Mouse (Mus musculus): Measurements from ENCODE around the gene Paics. TPM values are rescaled to one million over a fixed set of nuclear protein-coding genes. Genes with fewer than 3 reads are reported as not detected.

Paics gene
- polyA plus RNA-seq (2017; shearing (Covaris generic)): 100 to 1,000 TPM; 128 to 143 TPM

GRCm38 (mm10) chr5:76951106-76952027 lies at the start of gene Paics, which contains the start of gene Ppat:
Gene Paics (plus strand): TSS chr5:76951307.
Gene Ppat (minus strand): TSS chr5:76951578.

DNA sequence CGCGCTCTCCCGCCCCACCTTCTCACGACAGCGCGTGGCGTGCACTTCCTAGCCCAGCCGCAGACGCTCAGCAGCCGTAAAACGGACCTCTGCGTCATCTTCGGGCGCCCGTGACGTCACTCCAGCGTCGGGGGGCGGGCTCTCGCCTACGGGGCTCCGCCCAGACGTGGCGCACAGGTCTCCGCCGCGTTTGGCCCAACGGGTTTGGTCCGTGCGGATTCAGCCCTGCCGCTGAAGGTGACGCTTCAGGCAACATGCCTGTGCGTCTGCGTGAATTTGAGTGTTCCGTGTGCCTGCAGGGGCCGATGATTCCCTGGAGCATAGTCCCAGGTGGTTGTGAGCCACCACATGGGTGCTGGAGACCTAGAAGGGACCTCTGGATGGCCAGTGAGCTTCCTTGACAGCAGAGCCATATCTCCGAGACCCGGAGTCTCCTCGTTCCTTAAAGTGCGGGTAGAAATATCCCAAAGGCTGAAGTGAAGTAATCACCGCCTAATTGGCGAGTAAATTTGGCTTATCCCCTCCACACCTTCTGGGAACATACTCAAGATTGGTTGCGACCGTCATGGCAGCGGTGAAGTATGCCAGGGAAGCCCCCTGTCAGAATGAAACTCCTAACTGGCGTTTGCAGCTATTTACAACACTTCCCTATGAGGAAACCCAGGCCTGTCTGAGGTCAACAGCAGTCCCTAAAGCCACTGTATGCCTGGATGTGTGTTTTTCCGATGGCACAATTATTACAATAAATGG lies 45.5 kb upstream of the Paics start, which contains the start of gene Aasdh:
Aasdh (minus strand) TSS at position 110 of the 750 bp plus-strand sequence.

GRCm38 (mm10) chr5:76974554-76975285 lies 23.6 kb downstream of the Paics start, which contains the start of gene Srp72:
Gene Srp72 (plus strand): TSS chr5:76974683.

GRCm38 (mm10) chr5:77004051-77004821 lies 53.1 kb downstream of the Paics start, which contains the start of gene Arl9:
Gene Arl9 (plus strand): TSS chr5:77004055.

GRCm38 (mm10) chr5:77015544-77016482 lies 64.7 kb downstream of the Paics start, which contains the start of gene Thegl:
Gene Thegl (plus strand): TSS chr5:77016023.

Other genes starting within 250 kb of the Paics start
- gene Aasdh, start 45.8 kb upstream of the Paics start, polyA plus RNA-seq (2017; shearing (Covaris generic)): 10 to 100 TPM; 12.0 to 16.1 TPM
- 10 to 100 TPM; 36.2 to 40.3 TPM for gene Ppat, start 271 bp downstream of the Paics start, polyA plus RNA-seq (2017; shearing (Covaris generic))
- gene Srp72, start 23.4 kb downstream of the Paics start, polyA plus RNA-seq (2017; shearing (Covaris generic)): 100 to 1,000 TPM in 1 of 2 experiments, 10 to 100 TPM in 1; 89.2 to 103 TPM
- gene Arl9, start 52.7 kb downstream of the Paics start, polyA plus RNA-seq (2017; shearing (Covaris generic)): under 1 TPM in 1 of 2 experiments, not detected in 1; 0.47 TPM
- under 1 TPM in 1 of 2 experiments, not detected in 1; 0.14 TPM for gene Thegl, start 64.7 kb downstream of the Paics start, polyA plus RNA-seq (2017; shearing (Covaris generic))
- gene Hopx, start 163.8 kb downstream of the Paics start, polyA plus RNA-seq (2017; shearing (Covaris generic)): 100 to 1,000 TPM; 230 to 397 TPM

Measured in activated CD4-positive, CD25-positive, alpha-beta regulatory T cell (primary cell).